Mouse (Mus musculus): ENCODE measurements around the gene Evpl. TPM values are rescaled to one million over a fixed set of nuclear protein-coding genes. Genes with fewer than 3 reads are reported as not detected.

The Evpl gene
- polyA plus RNA-seq, 1 experiment from 2014 or later, result 2.4 TPM

GRCm38 (mm10) chr11:116255090-116255981 is 17.5 kb upstream of the Evpl start:
- no peak overlapping the region for H3K4me2 ChIP-seq
- 85% methylated on average over 22 of the region's 22 CpGs for WGBS
- peaks cover 99% of the 10 kb centered on the region for H3K36me3 ChIP-seq

GRCm38 (mm10) chr11:116254627-116255026 is 16.8 kb upstream of the Evpl start:
- Histone ChIP-seq H3K4me3 (replicated peaks) (no peak overlapping the region), H3K36me3 (peaks cover 99% of the 10 kb centered on the region), H3K27ac (no peak overlapping the region), H3K4me2 (no peak overlapping the region), H3K9me3 (no peaks in the 10 kb centered on the region), H3K9ac (replicated peaks) (no peak overlapping the region), H3K4me1 (replicated peaks) (no peaks in the 10 kb centered on the region), H3K27me3 (no peaks in the 10 kb centered on the region)
- ATAC-seq (ENCODE audit: insufficient number of reproducible peaks, insufficient read depth, low FRiP score, low TSS enrichment, low read depth), result no peak
- 91% methylated on average over 9 of the region's 9 CpGs for WGBS

More at GRCm38 (mm10) chr11:116255090-116255981, 17.5 kb upstream of the Evpl start:
- Histone ChIP-seq H3K27ac (no peak overlapping the region), H3K9ac (replicated peaks) (no peak overlapping the region), H3K27me3 (no peaks in the 10 kb centered on the region), H3K4me1 (replicated peaks) (no peaks in the 10 kb centered on the region), H3K4me3 (replicated peaks) (no peak overlapping the region), H3K9me3 (no peaks in the 10 kb centered on the region)
- no peak for ATAC-seq (ENCODE audit: insufficient number of reproducible peaks, insufficient read depth, low FRiP score, low TSS enrichment, low read depth)

GRCm38 (mm10) chr11:116253076-116253600 is 15.3 kb upstream of the Evpl start:
- Histone ChIP-seq H3K4me1 (replicated peaks) (no peaks in the 10 kb centered on the region), H3K9me3 (no peaks in the 10 kb centered on the region), H3K27ac (no peak overlapping the region), H3K36me3 (peaks cover 99% of the 10 kb centered on the region), H3K9ac (replicated peaks) (no peak overlapping the region), H3K4me2 (no peak overlapping the region), H3K27me3 (no peaks in the 10 kb centered on the region), H3K4me3 (replicated peaks) (no peak overlapping the region)
- 89% methylated on average over 3 of the region's 3 CpGs for WGBS
- no peak for ATAC-seq (ENCODE audit: insufficient number of reproducible peaks, insufficient read depth, low FRiP score, low TSS enrichment, low read depth)

- WGBS, result 90% methylated on average over 8 of the region's 8 CpGs
- H3K36me3 ChIP-seq, result peaks cover 99% of the 10 kb centered on the region
- H3K9ac ChIP-seq (replicated peaks), result no peak overlapping the region
- H3K27ac ChIP-seq, result no peak overlapping the region
- H3K9me3 ChIP-seq, result no peaks in the 10 kb centered on the region
- ATAC-seq (ENCODE audit: insufficient number of reproducible peaks, insufficient read depth, low FRiP score, low TSS enrichment, low read depth), result no peak
- H3K4me1 ChIP-seq (replicated peaks), result no peaks in the 10 kb centered on the region
- H3K4me3 ChIP-seq (replicated peaks), result no peak overlapping the region
- no peaks in the 10 kb centered on the region for H3K27me3 ChIP-seq
- no peak overlapping the region for H3K4me2 ChIP-seq
Observed at GRCm38 (mm10) chr11:116250898-116251297, 13.0 kb upstream of the Evpl start.

GRCm38 (mm10) chr11:116247502-116248222 is 9.8 kb upstream of the Evpl start:
- Histone ChIP-seq H3K9me3 (no peaks in the 10 kb centered on the region), H3K27ac (no peak overlapping the region), H3K36me3 (peaks cover 97% of the 10 kb centered on the region), H3K4me3 (replicated peaks) (no peak overlapping the region), H3K4me1 (replicated peaks) (no peaks in the 10 kb centered on the region), H3K27me3 (no peaks in the 10 kb centered on the region), H3K4me2 (no peak overlapping the region), H3K9ac (replicated peaks) (no peak overlapping the region)
- WGBS, result 79% methylated on average over 14 of the region's 14 CpGs
- no peak for ATAC-seq (ENCODE audit: insufficient number of reproducible peaks, insufficient read depth, low FRiP score, low TSS enrichment, low read depth)

GRCm38 (mm10) chr11:116245616-116246015 is 7.7 kb upstream of the Evpl start:
- Histone ChIP-seq H3K27me3 (no peaks in the 10 kb centered on the region), H3K9ac (replicated peaks) (no peak overlapping the region), H3K36me3 (peaks cover 76% of the 10 kb centered on the region)

GRCm38 (mm10) chr11:116244580-116244979 is 6.7 kb upstream of the Evpl start:
- Histone ChIP-seq H3K27me3 (no peaks in the 10 kb centered on the region), H3K36me3 (peaks cover 66% of the 10 kb centered on the region), H3K9ac (replicated peaks) (no peak overlapping the region), H3K4me1 (replicated peaks) (peaks cover 18% of the 10 kb centered on the region), H3K9me3 (no peaks in the 10 kb centered on the region), H3K4me2 (no peak overlapping the region), H3K27ac (no peak overlapping the region), H3K4me3 (replicated peaks) (no peak overlapping the region)
- 70% methylated on average over 8 of the region's 8 CpGs for WGBS
- ATAC-seq (ENCODE audit: insufficient number of reproducible peaks, insufficient read depth, low FRiP score, low TSS enrichment, low read depth), result no peak

More at GRCm38 (mm10) chr11:116245616-116246015, 7.7 kb upstream of the Evpl start:
- Histone ChIP-seq H3K4me1 (replicated peaks) (peaks cover 14% of the 10 kb centered on the region), H3K4me3 (replicated peaks) (no peak overlapping the region), H3K27ac (no peak overlapping the region), H3K9me3 (no peaks in the 10 kb centered on the region), H3K4me2 (no peak overlapping the region)
- WGBS, result 80% methylated on average over 6 of the region's 6 CpGs
- ATAC-seq (ENCODE audit: insufficient number of reproducible peaks, insufficient read depth, low FRiP score, low TSS enrichment, low read depth), result no peak

- no peak overlapping the region for H3K4me3 ChIP-seq (replicated peaks)
- H3K36me3 ChIP-seq, result peaks cover 38% of the 10 kb centered on the region
- no peak for ATAC-seq (ENCODE audit: insufficient number of reproducible peaks, insufficient read depth, low FRiP score, low TSS enrichment, low read depth)
- no peak overlapping the region for H3K9ac ChIP-seq (replicated peaks)
- peaks cover 21% of the 10 kb centered on the region for H3K27me3 ChIP-seq
- no peaks in the 10 kb centered on the region for H3K9me3 ChIP-seq
- H3K4me1 ChIP-seq (replicated peaks), result peaks cover 29% of the 10 kb centered on the region
- peak overlapping the region; percentile 82 for H3K27ac ChIP-seq
- H3K4me2 ChIP-seq, result peak overlapping the region; percentile 15; the same call in 1 of the 2 replicates
- WGBS, result 8% methylated on average over 12 of the region's 12 CpGs
Observed at GRCm38 (mm10) chr11:116241744-116242235, 3.9 kb upstream of the Evpl start.

GRCm38 (mm10) chr11:116239797-116240196 is 1.9 kb upstream of the Evpl start:
- WGBS, result 10% methylated on average over 7 of the region's 7 CpGs
- no peak overlapping the region for H3K27ac ChIP-seq
- no peak overlapping the region for H3K9ac ChIP-seq (replicated peaks)
- H3K4me2 ChIP-seq, result no peak overlapping the region
- no peaks in the 10 kb centered on the region for H3K9me3 ChIP-seq
- peaks cover 29% of the 10 kb centered on the region for H3K4me1 ChIP-seq (replicated peaks)
- no peak for ATAC-seq (ENCODE audit: insufficient number of reproducible peaks, insufficient read depth, low FRiP score, low TSS enrichment, low read depth)
- H3K27me3 ChIP-seq, result peaks cover 27% of the 10 kb centered on the region
- peaks cover 18% of the 10 kb centered on the region for H3K36me3 ChIP-seq
- no peak overlapping the region for H3K4me3 ChIP-seq (replicated peaks)

GRCm38 (mm10) chr11:116234901-116235300 is 3.0 kb downstream of the Evpl start:
- Histone ChIP-seq H3K36me3 (no peaks in the 10 kb centered on the region), H3K27me3 (peaks cover 38% of the 10 kb centered on the region), H3K4me3 (replicated peaks) (no peak overlapping the region), H3K27ac (no peak overlapping the region), H3K9me3 (no peaks in the 10 kb centered on the region), H3K4me1 (replicated peaks) (peaks cover 24% of the 10 kb centered on the region), H3K4me2 (no peak overlapping the region), H3K9ac (replicated peaks) (no peak overlapping the region)
- WGBS, result 85% methylated on average over 8 of the region's 8 CpGs
- ATAC-seq (ENCODE audit: insufficient number of reproducible peaks, insufficient read depth, low FRiP score, low TSS enrichment, low read depth), result no peak

GRCm38 (mm10) chr11:116232427-116232826 is 5.5 kb downstream of the Evpl start:
- Histone ChIP-seq H3K27me3 (peaks cover 23% of the 10 kb centered on the region), H3K4me2 (peak overlapping the region; percentile 46), H3K36me3 (no peaks in the 10 kb centered on the region), H3K4me3 (replicated peaks) (peak overlapping the region; percentile 21), H3K4me1 (replicated peaks) (peaks cover 9% of the 10 kb centered on the region; the same call in 1 of the 2 replicates), H3K27ac (no peak overlapping the region), H3K9me3 (no peaks in the 10 kb centered on the region), H3K9ac (replicated peaks) (peak overlapping the region; percentile 53)
- WGBS, result 20% methylated on average over 17 of the region's 17 CpGs
- ATAC-seq (ENCODE audit: insufficient number of reproducible peaks, insufficient read depth, low FRiP score, low TSS enrichment, low read depth), result no peak
